Mouse (Mus musculus): Measurements from ENCODE around the gene Acot1. TPM values are rescaled to one million over a fixed set of nuclear protein-coding genes. Genes with fewer than 3 reads are reported as not detected.

Gene Acot1
- total RNA-seq, 2 experiments from 2014 or later = 27.0 to 28.3 TPM

DNA sequence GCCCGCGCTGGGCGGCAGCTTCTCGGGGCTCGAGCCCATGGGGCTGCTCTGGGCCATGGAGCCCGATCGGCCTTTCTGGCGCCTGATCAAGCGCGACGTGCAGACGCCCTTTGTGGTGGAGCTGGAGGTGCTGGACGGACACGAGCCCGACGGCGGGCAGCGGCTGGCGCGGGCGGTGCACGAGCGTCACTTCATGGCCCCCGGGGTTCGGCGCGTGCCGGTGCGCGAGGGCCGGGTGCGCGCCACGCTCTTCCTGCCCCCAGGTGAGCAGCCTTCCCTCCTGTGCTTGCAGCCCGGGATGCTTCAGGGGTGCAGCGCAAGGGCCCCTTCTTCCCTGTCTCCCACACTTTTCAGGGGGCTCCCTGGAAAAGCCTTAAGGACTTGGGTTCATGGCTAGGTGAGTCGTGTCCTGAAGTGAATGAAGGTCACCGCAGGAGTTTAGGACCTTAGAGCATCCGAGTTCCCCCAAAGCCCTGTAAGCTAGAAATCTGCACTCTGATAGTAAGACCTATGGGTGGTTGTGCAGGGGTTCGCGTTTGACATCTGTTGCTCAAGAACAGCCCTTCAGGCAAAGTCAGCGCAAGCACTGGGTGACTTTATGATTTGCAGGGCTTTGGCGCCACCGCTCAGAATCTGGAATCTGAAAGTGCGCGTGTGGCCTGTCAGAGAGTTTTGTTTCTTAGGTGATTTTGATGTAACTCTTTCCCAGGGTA is 44.5 kb downstream of the Acot1 start:
- DNase-seq (ENCODE audit: low spot score in 2 of 2) = peak in 1 of 2 experiments; percentile 35
- H3K27ac ChIP-seq = peak overlapping the region; percentile 39; the same call in 1 of the 2 replicates
- peak; percentile 29; the same call in 1 of the 2 replicates for TF ChIP-seq CTCF (conservative IDR thresholded peaks at IDR 0.05)
- H3K4me3 ChIP-seq = peak overlapping the region; percentile 58

- Histone ChIP-seq H3K27ac (no peak overlapping the region), H3K4me3 (no peak overlapping the region)
- DNase-seq (ENCODE audit: low spot score in 2 of 2) = peak in 1 of 2 experiments; percentile 42
- TF ChIP-seq CTCF (conservative IDR thresholded peaks at IDR 0.05) = peak; percentile 80
Measured at GRCm38 (mm10) chr12:84060946-84061345, 51.7 kb downstream of the Acot1 start.

DNA sequence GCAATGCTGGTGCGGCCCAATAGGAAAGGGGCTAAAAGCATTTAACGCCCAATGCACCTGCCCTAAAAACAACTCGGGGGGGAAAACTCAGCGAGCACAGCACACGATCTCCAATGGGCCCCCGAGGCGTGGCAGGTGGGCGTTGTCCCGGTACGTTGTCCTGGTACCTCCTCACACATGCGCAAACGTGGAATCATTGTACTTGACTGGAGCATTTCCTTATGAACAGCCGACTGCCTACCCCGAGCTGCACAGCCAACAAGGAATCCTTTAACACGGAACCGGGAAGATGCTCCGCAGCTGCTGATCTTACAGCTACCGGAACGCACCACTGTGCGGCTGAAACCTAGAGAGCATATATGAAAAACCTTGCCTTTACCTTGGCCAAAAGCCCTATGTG is 53.0 kb downstream of the Acot1 start:
- DNase-seq (ENCODE audit: low spot score in 2 of 2) = no peak
- no peak for TF ChIP-seq CTCF (conservative IDR thresholded peaks at IDR 0.05)
- Histone ChIP-seq H3K27ac (no peak overlapping the region), H3K4me3 (no peak overlapping the region)

GRCm38 (mm10) chr12:84063228-84063627 is 53.9 kb downstream of the Acot1 start:
- Histone ChIP-seq H3K4me3 (no peak overlapping the region), H3K27ac (no peak overlapping the region)
- peak; percentile 63 for TF ChIP-seq CTCF (conservative IDR thresholded peaks at IDR 0.05)
- DNase-seq (ENCODE audit: low spot score in 2 of 2) = no peak

GRCm38 (mm10) chr12:84063833-84064232 is 54.5 kb downstream of the Acot1 start:
- Histone ChIP-seq H3K4me3 (no peak overlapping the region), H3K27ac (no peak overlapping the region)
- no peak for DNase-seq (ENCODE audit: low spot score in 2 of 2)
- TF ChIP-seq CTCF (conservative IDR thresholded peaks at IDR 0.05) = no peak

DNA sequence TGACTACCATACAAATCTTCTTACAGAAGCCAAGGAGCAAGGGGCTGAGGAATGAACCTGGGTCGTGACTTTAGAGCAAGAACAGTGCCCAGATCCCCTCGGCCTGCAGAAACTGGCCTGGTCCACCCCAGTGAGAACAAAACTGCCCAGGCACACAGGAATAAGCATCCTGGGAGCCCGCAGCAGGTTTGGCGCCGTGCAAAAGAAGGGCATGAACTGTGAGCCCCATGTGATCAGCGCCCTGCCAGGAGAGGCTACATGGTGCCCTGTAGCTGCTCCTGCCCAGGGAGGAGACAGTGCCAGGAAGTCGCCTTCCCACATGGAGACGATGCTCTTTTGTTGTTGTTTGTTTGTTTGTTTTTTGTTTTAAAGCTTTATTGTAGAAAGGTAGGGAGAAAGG is 55.3 kb downstream of the Acot1 start:
- DNase-seq (ENCODE audit: low spot score in 2 of 2) = no peak
- Histone ChIP-seq H3K27ac (no peak overlapping the region), H3K4me3 (no peak overlapping the region)
- TF ChIP-seq CTCF (conservative IDR thresholded peaks at IDR 0.05) = no peak

DNA sequence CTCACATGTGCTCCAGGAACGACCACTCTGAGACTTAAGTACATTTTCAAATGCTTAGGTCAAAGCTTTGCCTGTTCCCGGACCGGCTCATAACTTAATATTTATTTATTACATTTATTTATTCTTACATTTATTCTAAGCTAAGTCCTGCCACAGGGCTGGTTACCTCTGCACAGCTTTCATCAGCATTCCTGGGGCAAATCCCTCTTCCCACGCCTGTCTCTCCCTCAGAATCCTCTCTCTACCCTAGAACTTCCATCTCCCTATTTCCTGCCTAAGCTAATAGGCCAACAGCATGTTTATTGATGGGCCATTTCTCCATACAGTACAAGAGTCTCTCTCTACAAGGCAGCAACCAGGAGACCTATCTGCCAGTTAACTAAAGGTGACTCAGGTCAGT is 58.5 kb downstream of the Acot1 start:
- no peak overlapping the region for H3K27ac ChIP-seq
- no peak for DNase-seq (ENCODE audit: low spot score in 2 of 2)
- no peak overlapping the region for H3K4me3 ChIP-seq
- TF ChIP-seq CTCF (conservative IDR thresholded peaks at IDR 0.05) = no peak

Other genes with a start within 250 kb of the Acot1 start
- gene Papln, start 245.9 kb upstream of the Acot1 start, total RNA-seq (2021) = 1 to 10 TPM; 2.4 to 4.0 TPM
- 10 to 100 TPM; 26.7 to 38.7 TPM for gene Numb, start 87.6 kb upstream of the Acot1 start, total RNA-seq (2021)
- 10 to 100 TPM; 15.0 to 15.7 TPM for gene Riox1, start 58.9 kb upstream of the Acot1 start, total RNA-seq (2021)
- not detected for gene Heatr4, start 24.6 kb upstream of the Acot1 start, total RNA-seq (2021)
- gene Acot2, start 21.6 kb upstream of the Acot1 start, total RNA-seq (2021) = 10 to 100 TPM; 16.2 to 18.1 TPM
- gene Acot4, start 28.9 kb downstream of the Acot1 start, total RNA-seq (2021) = 1 to 10 TPM; 3.2 to 3.4 TPM
- 1 to 10 TPM in 1 of 2 experiments, not detected in 1; 2.9 TPM for gene Gm49366, start 29.4 kb downstream of the Acot1 start, total RNA-seq (2021)
- gene Acot3, start 42.7 kb downstream of the Acot1 start, total RNA-seq (2021) = 1 to 10 TPM; 2.7 to 4.0 TPM
- gene Acot5, start 59.8 kb downstream of the Acot1 start, total RNA-seq (2021) = 1 to 10 TPM; 7.1 to 8.1 TPM
- 1 to 10 TPM; 4.9 to 5.7 TPM for gene Acot6, start 91.2 kb downstream of the Acot1 start, total RNA-seq (2021)
- 100 to 1,000 TPM in 1 of 2 experiments, 10 to 100 TPM in 1; 99.1 to 101 TPM for gene Dnal1, start 104.9 kb downstream of the Acot1 start, total RNA-seq (2021)
- 1 to 10 TPM; 2.8 to 3.8 TPM for gene Pnma1, start 139.0 kb downstream of the Acot1 start, total RNA-seq (2021)
- 10 to 100 TPM; 24.6 to 27.2 TPM for gene Elmsan1, start 209.4 kb downstream of the Acot1 start, total RNA-seq (2021)

All from layer of hippocampus, adult 2 months (tissue).